Comparison of ENCODE assay signal across 33 mouse cellular contexts in genomic region chr13:23804532-23804931, GRCm38 (mm10). TPM values are rescaled to one million over a fixed set of nuclear protein-coding genes. Genes with fewer than 3 reads are reported as not detected.
DNase-seq lines count a peak whose midpoint lies in the region; ATAC-seq and TF ChIP-seq lines count a peak whose summit lies in the region.
"Had no signal": no experiment of that assay in that cellular context is flagged by ENCODE, and none has a peak within 500 bp of the region (broad histone marks: within the 10 kb centered on the region; RNA-seq: fewer than 3 reads in every experiment).

No protein-coding gene starts in this region.

- intact Hi-C loops in gastrocnemius, postnatal 14 days (cut with DNase I; ENCODE audit: low total_unique reads) = no loop called here

- no peaks in the 10 kb centered on the region for H3K27me3 ChIP-seq in kidney, adult 2 months (replicated peaks; ENCODE audit: control insufficient read depth, insufficient read depth, low read length)
- no peaks in the 10 kb centered on the region for H3K27me3 ChIP-seq in liver, embryonic 16.5 days (ENCODE audit: control insufficient read depth, insufficient read depth, low read depth, low read length)
- H3K27me3 ChIP-seq: CH12.LX; embryonic facial prominence, embryonic 12.5 days; embryonic facial prominence, embryonic 15.5 days; heart, embryonic 12.5 days; heart, embryonic 15.5 days; hindbrain, embryonic 13.5 days had no signal

- DNase-seq in kidney, adult 2 months = peak; percentile 3
- DNase-seq in kidney, adult 9 months = no peak
- DNase-seq in liver = no peak
- peak; percentile 43 for DNase-seq in large intestine, adult 2 months (ENCODE audit: low read depth, low spot score)
- DNase-seq in yolk sac, embryonic 10.5 days (ENCODE audit: low spot score) = peak; percentile 37
- no peak for DNase-seq in gastrocnemius, postnatal 14 days
- DNase-seq: adrenal gland, adult 2 months; adrenal gland, postnatal 14 days; B cell, adult 2 months; cerebellum, adult 11 months; cerebellum, adult 2 months; cerebellum, adult 9-11 months; cerebellum, postnatal 25 days; forebrain, postnatal 0 days; gastrocnemius, adult 2 months; gastrocnemius, postnatal 25 days; heart, adult 18-20 months; heart, postnatal 10 days; heart, postnatal 36 days had no signal

- no peak overlapping the region for H3K27ac ChIP-seq in kidney, adult 2 months (ENCODE audit: insufficient read depth, low read depth, low read length)
- no peak overlapping the region for H3K27ac ChIP-seq in liver, embryonic 16.5 days (ENCODE audit: low read length)
- H3K27ac ChIP-seq: embryonic facial prominence, embryonic 12.5 days; embryonic facial prominence, embryonic 15.5 days; gastrocnemius, adult 2 months; heart, embryonic 15.5 days; hindbrain, embryonic 10.5 days; hindbrain, embryonic 13.5 days had no signal

- peak; percentile 76 for ATAC-seq in liver, embryonic 16.5 days (ENCODE audit: low read depth)
- ATAC-seq: forebrain, embryonic 14.5 days; forebrain, postnatal 0 days had no signal

- H3K4me1 ChIP-seq in kidney, adult 2 months (ENCODE audit: control insufficient read depth, insufficient read depth, low read length) = peaks cover 5% of the 10 kb centered on the region; the same call in 1 of the 2 replicates
- H3K4me1 ChIP-seq in liver, embryonic 16.5 days (ENCODE audit: control insufficient read depth, low read depth, low read length) = peaks cover 3% of the 10 kb centered on the region
- H3K4me1 ChIP-seq: embryonic facial prominence, embryonic 12.5 days; embryonic facial prominence, embryonic 15.5 days; heart, embryonic 15.5 days; hindbrain, embryonic 10.5 days; hindbrain, embryonic 13.5 days had no signal

- WGBS in kidney, adult 2 months = 54% methylated on average over 2 of the region's 2 CpGs
- 45% methylated on average over 2 of the region's 2 CpGs for WGBS in liver, embryonic 16.5 days (ENCODE audit: insufficient replicate concordance)
- 37% methylated on average over 2 of the region's 2 CpGs for WGBS in large intestine, adult 2 months

- no peak overlapping the region for H3K4me2 ChIP-seq in liver, embryonic 16.5 days (ENCODE audit: low read depth, low read length)
- H3K4me2 ChIP-seq: embryonic facial prominence, embryonic 12.5 days; embryonic facial prominence, embryonic 15.5 days; heart, embryonic 12.5 days; heart, embryonic 15.5 days; hindbrain, embryonic 13.5 days had no signal

- no peak for TF ChIP-seq CTCF in kidney, adult 2 months (conservative IDR thresholded peaks at IDR 0.05; ENCODE audit: insufficient read depth, insufficient read length, low read depth, low read length)

- TF ChIP-seq POLR2A in kidney, adult 2 months (IDR thresholded peaks at IDR 0.05; ENCODE audit: low read depth, low read length) = no peak

- H3K36me3 ChIP-seq in kidney, adult 2 months (ENCODE audit: control insufficient read depth, insufficient read depth, low read length) = no peaks in the 10 kb centered on the region
- no peaks in the 10 kb centered on the region for H3K36me3 ChIP-seq in liver, embryonic 16.5 days (ENCODE audit: control insufficient read depth, insufficient read depth)
- H3K36me3 ChIP-seq: embryonic facial prominence, embryonic 12.5 days; embryonic facial prominence, embryonic 15.5 days; G1E; heart, embryonic 12.5 days; heart, embryonic 15.5 days; hindbrain, embryonic 10.5 days; hindbrain, embryonic 13.5 days had no signal

- no peaks in the 10 kb centered on the region for H3K9me3 ChIP-seq in liver, embryonic 16.5 days (replicated peaks; ENCODE audit: control insufficient read depth, low read length)
- H3K9me3 ChIP-seq: embryonic facial prominence, embryonic 12.5 days; embryonic facial prominence, embryonic 15.5 days; G1E; heart, embryonic 12.5 days; heart, embryonic 15.5 days; hindbrain, embryonic 10.5 days; hindbrain, embryonic 13.5 days had no signal

- H3K9ac ChIP-seq in liver, embryonic 16.5 days (ENCODE audit: low read depth, low read length) = no peak overlapping the region
- H3K9ac ChIP-seq: embryonic facial prominence, embryonic 12.5 days; embryonic facial prominence, embryonic 15.5 days; forebrain, postnatal 0 days; heart, embryonic 12.5 days; heart, embryonic 15.5 days; hindbrain, embryonic 13.5 days had no signal

- no peak overlapping the region for H3K4me3 ChIP-seq in kidney, adult 2 months (ENCODE audit: insufficient read depth, low read depth, low read length)
- no peak overlapping the region for H3K4me3 ChIP-seq in liver, embryonic 16.5 days (ENCODE audit: low read depth, low read length)
- H3K4me3 ChIP-seq: embryonic facial prominence, embryonic 12.5 days; embryonic facial prominence, embryonic 15.5 days; gastrocnemius, adult 2 months; heart, embryonic 12.5 days; heart, embryonic 15.5 days; hindbrain, embryonic 10.5 days; hindbrain, embryonic 13.5 days had no signal

RNA-seq across cellular contexts. Expression of gene Slc17a2, which starts 2.3 kb away (rescaled TPM):
- polyA plus RNA-seq in kidney, adult 2 months (2012; rRNA removed) = 6.9 and 13.7 TPM in 2 replicates
- 1.5 and 1.8 TPM in 2 replicates for polyA plus RNA-seq in liver, embryonic 16.5 days (2015; fragmentation: Nextera tagmentation; extraction: Ambion mirVana)
- polyA plus RNA-seq in large intestine, adult 2 months (2012; rRNA removed) = 0.07 TPM in 1 of 2 replicates, not detected in the other
- total RNA-seq in gastrocnemius, postnatal 14 days (2021) = not detected
- total RNA-seq: CH12.LX; common myeloid progenitor, adult 5-6 weeks; forebrain, postnatal 0 days; gastrocnemius, adult 2 months; gastrocnemius, postnatal 25 days; heart, adult 18-20 months; heart, postnatal 10 days; heart, postnatal 36 days had no signal
- polyA plus RNA-seq: cerebellum, adult 2 months; embryonic facial prominence, embryonic 12.5 days; embryonic facial prominence, embryonic 15.5 days; forebrain, embryonic 11.5 days; forebrain, embryonic 14.5 days; forebrain, postnatal 0 days; G1E; gonadal fat pad, adult 2 months; heart, embryonic 12.5 days; heart, embryonic 15.5 days; hindbrain, embryonic 10.5 days; hindbrain, embryonic 13.5 days had no signal

RNA-seq across cellular contexts. Expression of gene Slc17a3, which starts 34.7 kb away (rescaled TPM):
- polyA plus RNA-seq in kidney, adult 2 months (2012; rRNA removed) = 142 and 150 TPM in 2 replicates
- polyA plus RNA-seq in liver, embryonic 16.5 days (2015; fragmentation: Nextera tagmentation; extraction: Ambion mirVana) = 7.9 and 9.2 TPM in 2 replicates
- not detected in 2 replicates for polyA plus RNA-seq in large intestine, adult 2 months (2012; rRNA removed)
- total RNA-seq in gastrocnemius, postnatal 14 days (2021) = not detected
- total RNA-seq: CH12.LX; common myeloid progenitor, adult 5-6 weeks; gastrocnemius, adult 2 months; gastrocnemius, postnatal 25 days; heart, adult 18-20 months; heart, postnatal 10 days; heart, postnatal 36 days had no signal
- polyA plus RNA-seq: adrenal gland, adult 2 months; embryonic facial prominence, embryonic 12.5 days; embryonic facial prominence, embryonic 15.5 days; forebrain, embryonic 11.5 days; forebrain, embryonic 14.5 days; forebrain, postnatal 0 days; frontal cortex, adult 2 months; G1E; gonadal fat pad, adult 2 months; heart, embryonic 12.5 days; heart, embryonic 15.5 days; hindbrain, embryonic 10.5 days; hindbrain, embryonic 13.5 days had no signal

RNA-seq across cellular contexts. Expression of gene Trim38, which starts 34.8 kb away (rescaled TPM):
- 0.05 TPM in 1 of 2 replicates, not detected in the other for polyA plus RNA-seq in kidney, adult 2 months (2012; rRNA removed)
- polyA plus RNA-seq in liver, embryonic 16.5 days (2015; fragmentation: Nextera tagmentation; extraction: Ambion mirVana) = not detected in 2 replicates
- polyA plus RNA-seq in large intestine, adult 2 months (2012; rRNA removed) = 0.71 and 4.1 TPM in 2 replicates
- total RNA-seq in gastrocnemius, postnatal 14 days (2021) = not detected
- total RNA-seq: adrenal gland, postnatal 14 days; CH12.LX; common myeloid progenitor, adult 5-6 weeks; forebrain, postnatal 0 days; gastrocnemius, adult 2 months; gastrocnemius, postnatal 25 days; heart, postnatal 10 days; heart, postnatal 36 days had no signal
- polyA plus RNA-seq: adrenal gland, adult 2 months; embryonic facial prominence, embryonic 15.5 days; forebrain, embryonic 11.5 days; forebrain, embryonic 14.5 days; forebrain, postnatal 0 days; G1E; heart, embryonic 12.5 days; heart, embryonic 15.5 days; hindbrain, embryonic 10.5 days; hindbrain, embryonic 13.5 days had no signal

RNA-seq across cellular contexts. Expression of gene Hist1h1a, which starts 41.1 kb away (rescaled TPM):
- 0.22 TPM in 1 of 2 replicates, not detected in the other for polyA plus RNA-seq in kidney, adult 2 months (2012; rRNA removed)
- polyA plus RNA-seq in liver, embryonic 16.5 days (2015; fragmentation: Nextera tagmentation; extraction: Ambion mirVana) = 2.5 and 3.5 TPM in 2 replicates
- polyA plus RNA-seq in large intestine, adult 2 months (2012; rRNA removed) = 1.3 and 1.4 TPM in 2 replicates
- 10 to 100 TPM; 45.7 to 47.5 TPM for total RNA-seq in gastrocnemius, postnatal 14 days (2021)
- polyA plus RNA-seq: cerebellum, adult 2 months; gonadal fat pad, adult 2 months had no signal

RNA-seq across cellular contexts. Expression of gene Hist1h3a, which starts 42.3 kb away (rescaled TPM):
- polyA plus RNA-seq in kidney, adult 2 months (2012; rRNA removed) = 0.74 and 1.5 TPM in 2 replicates
- polyA plus RNA-seq in liver, embryonic 16.5 days (2015; fragmentation: Nextera tagmentation; extraction: Ambion mirVana) = 4.6 and 6.8 TPM in 2 replicates
- 16.1 and 17.5 TPM in 2 replicates for polyA plus RNA-seq in large intestine, adult 2 months (2012; rRNA removed)
- 10 to 100 TPM; 70.9 to 73.7 TPM for total RNA-seq in gastrocnemius, postnatal 14 days (2021)

Comparison
In these comparisons a context has a peak if more than half of its experiments do, and no peak if none do; other contexts are left out.
1. DNase-seq: peak in kidney, adult 2 months (single experiment), large intestine, adult 2 months (single experiment) and yolk sac, embryonic 10.5 days (single experiment); none in kidney, adult 9 months (single experiment), liver (single experiment) and gastrocnemius, postnatal 14 days (single experiment).
2. RNA of gene Slc17a3, which starts 34.7 kb away (polyA plus RNA-seq): 142 to 150 TPM in kidney, adult 2 months; 7.9 to 9.2 TPM in liver, embryonic 16.5 days and not detected in large intestine, adult 2 months; every median in the first group is over 10 times any median in the second.